Mouse (Mus musculus) midbrain, postnatal 0 days (tissue): Measurements from ENCODE around the gene Gm20388. TPM values are rescaled to one million over a fixed set of nuclear protein-coding genes. Genes with fewer than 3 reads are reported as not detected.

Experiments used
- ATAC-seq: fragments of 200-750 bp; cut with Nextera tagmentation; 2 replicates; pipeline ENCODE4 v1.8.0; 2017; ENCODE audit warnings: moderate number of reproducible peaks, mild to moderate bottlenecking, moderate TSS enrichment, moderate library complexity; ENCODE audit not compliant: low FRiP score
- DNase-seq: peaks from one replicate; pipeline ENCODE4 v3.0.0-alpha.2; 2015; ENCODE audit warnings: low spot score
- H3K27ac ChIP-seq: fragments of 300-500 bp; sonication (generic); 2 replicates; pipeline ENCODE4 v1.5.1; 2014; ENCODE audit warnings: low read depth, mild to moderate bottlenecking, low read length, mixed read lengths
- H3K27me3 ChIP-seq: fragments of 300-500 bp; sonication (generic); 2 replicates; pipeline ENCODE4 v1.6.1; 2014; ENCODE audit warnings: low read length, control low read depth, mixed read lengths; ENCODE audit not compliant: insufficient read depth
- H3K36me3 ChIP-seq: fragments of 300-500 bp; sonication (generic); 2 replicates; pipeline ENCODE4 v1.6.1; 2014; ENCODE audit warnings: low read length, control low read depth, mixed read lengths; ENCODE audit not compliant: insufficient read depth
- H3K4me1 ChIP-seq: fragments of 300-500 bp; sonication (generic); 2 replicates; pipeline ENCODE4 v1.6.1; 2014; ENCODE audit warnings: mild to moderate bottlenecking, control low read depth, antibody characterized with exemption, low read length, mixed read lengths; ENCODE audit not compliant: insufficient read depth
- H3K4me2 ChIP-seq: fragments of 300-500 bp; sonication (generic); 2 replicates; pipeline ENCODE4 v1.6.1; 2014; ENCODE audit warnings: low read depth, mild to moderate bottlenecking, low read length, mixed read lengths; ENCODE audit not compliant: poor library complexity, severe bottlenecking
- H3K4me3 ChIP-seq: fragments of 300-500 bp; sonication (generic); 2 replicates; pipeline ENCODE4 v1.5.1; 2014; ENCODE audit warnings: low read depth, mild to moderate bottlenecking, low read length, moderate library complexity
- H3K9ac ChIP-seq: fragments of 300-500 bp; sonication (generic); replicated peaks from 2 replicates; pipeline ENCODE4 v1.6.1; 2014; ENCODE audit warnings: mild to moderate bottlenecking, low read length, moderate library complexity, mixed read lengths; ENCODE audit not compliant: poor library complexity, severe bottlenecking
- H3K9me3 ChIP-seq: fragments of 300-500 bp; sonication (generic); 2 replicates; pipeline ENCODE4 v1.6.1; 2016; ENCODE audit warnings: low read length, control low read depth
- CTCF ChIP-seq: IDR thresholded peaks from 2 replicates; pipeline ENCODE4 v1.5.1; 2016; ENCODE audit warnings: antibody characterized with exemption, mild to moderate bottlenecking
- whole genome bisulfite sequencing: fragments of 180-500 bp; shearing (Covaris S2); extraction: QIAGEN DNeasy Blood & Tissue Kit; methylation state at CpG from one replicate; pipeline ENCODE4 v1.1.7; 2014; 5-methylcytosine and 5-hydroxymethylcytosine counted together
- polyA plus RNA-seq: library from polyadenylated mRNA; unstranded; fragments of >200 nt; fragmentation: Nextera tagmentation; extraction: Ambion mirVana; gene quantifications from 2 replicates; pipeline ENCODE4 v1.2.1, GENCODE M21; 2015
- total RNA-seq: library from RNA; depleted of rRNA; stranded (reverse); fragments of >200 nt; gene quantifications from 2 replicates; pipeline ENCODE4 v1.2.3, GENCODE M21; 2014

Gene Gm20388
- total and polyA plus RNA-seq, 2 experiments from 2014 or later: 74.2 TPM; not detected in 1

- Histone ChIP-seq H3K9ac (no peak overlapping the region), H3K9me3 (no peaks in the 10 kb centered on the region), H3K4me2 (no peak overlapping the region), H3K27me3 (no peaks in the 10 kb centered on the region), H3K4me3 (no peak overlapping the region), H3K36me3 (no peaks in the 10 kb centered on the region), H3K27ac (no peak overlapping the region), H3K4me1 (no peaks in the 10 kb centered on the region)
- ATAC-seq (no peak), DNase-seq (no peak)
- WGBS: 84% methylated on average over 8 of the region's 8 CpGs
- no peak for TF ChIP-seq CTCF
These were observed 1725.5 kb downstream of the Gm20388 start for GRCm38 (mm10) chr8:121636180-121636579.

GRCm38 (mm10) chr8:121642804-121643203, 1732.2 kb downstream of the Gm20388 start:
- Histone ChIP-seq H3K4me2 (no peak overlapping the region), H3K9ac (0 out of 2 replicates have a peak overlapping the region, but pooled peaks have one; percentile 33), H3K4me1 (peaks cover 18% of the 10 kb centered on the region), H3K4me3 (no peak overlapping the region), H3K27me3 (no peaks in the 10 kb centered on the region), H3K27ac (peak overlapping the region; percentile 43; the same call in 1 of the 2 replicates), H3K36me3 (no peaks in the 10 kb centered on the region), H3K9me3 (no peaks in the 10 kb centered on the region)
- 86% methylated on average over 3 of the region's 3 CpGs for WGBS
- DNase-seq (no peak), ATAC-seq (no peak)
- no peak for TF ChIP-seq CTCF

DNA sequence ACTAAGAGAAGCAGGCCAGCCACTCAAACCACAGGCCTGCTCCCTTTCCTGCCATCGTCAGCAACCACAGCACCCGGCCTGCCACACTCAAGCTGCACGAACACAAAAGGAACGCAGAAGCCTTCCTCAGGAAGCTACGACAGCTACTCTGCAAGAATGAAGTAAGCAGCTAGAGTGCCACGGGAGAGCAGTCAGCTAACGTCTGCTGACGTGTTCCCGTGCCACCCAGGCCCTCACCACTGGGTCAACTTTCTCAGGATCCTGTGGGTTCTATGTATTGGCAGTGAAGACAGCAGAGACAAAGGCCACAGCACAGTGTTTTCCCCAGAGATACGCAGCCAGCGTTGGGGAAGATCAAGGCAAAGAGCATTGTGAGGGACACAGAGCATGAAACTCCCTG, 1732.7 kb downstream of the Gm20388 start:
- DNase-seq (no peak), ATAC-seq (no peak)
- Histone ChIP-seq H3K27me3 (no peaks in the 10 kb centered on the region), H3K4me3 (no peak overlapping the region), H3K36me3 (no peaks in the 10 kb centered on the region), H3K4me2 (no peak overlapping the region), H3K9ac (no peak overlapping the region), H3K4me1 (peaks cover 23% of the 10 kb centered on the region), H3K9me3 (no peaks in the 10 kb centered on the region), H3K27ac (peak overlapping the region; percentile 14; the same call in 1 of the 2 replicates)
- 50% methylated on average over 11 of the region's 11 CpGs for WGBS
- no peak for TF ChIP-seq CTCF

DNA sequence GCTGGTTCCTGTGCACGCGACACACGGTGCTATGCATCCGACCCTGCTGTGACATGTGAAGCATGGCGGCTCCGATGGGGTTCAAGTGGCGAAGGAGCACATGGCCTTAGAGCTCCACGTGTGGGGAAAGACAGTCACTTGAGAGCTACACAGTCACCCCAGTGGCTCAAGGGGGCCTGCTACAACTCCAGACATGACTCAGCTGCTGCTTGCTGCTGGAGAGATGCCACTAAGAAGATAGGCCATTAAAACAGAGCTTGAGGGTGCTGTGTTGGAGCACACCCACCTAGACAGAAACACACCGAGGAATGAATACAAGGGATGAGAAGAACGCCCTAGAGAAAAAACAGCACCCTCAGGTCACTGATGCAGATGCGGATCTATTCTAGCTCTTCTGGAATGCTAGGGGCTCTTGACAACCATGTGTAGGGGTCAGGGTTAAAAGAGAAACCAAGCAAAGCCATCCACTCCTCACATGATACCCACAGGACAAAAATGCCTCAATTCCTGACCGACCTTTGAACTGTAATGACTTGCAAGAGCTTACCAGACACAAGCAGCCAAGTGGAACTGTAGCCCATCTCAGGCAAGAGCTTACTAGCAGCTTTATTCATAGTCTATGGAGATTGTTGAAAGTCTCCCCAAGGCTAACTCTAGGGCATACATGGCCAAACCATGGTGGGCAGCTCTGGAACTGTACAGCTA, 1737.0 kb downstream of the Gm20388 start:
- H3K27ac ChIP-seq: no peak overlapping the region
- no peak overlapping the region for H3K4me3 ChIP-seq
- no peak for ATAC-seq
- no peak for DNase-seq
- TF ChIP-seq CTCF: no peak
- peaks cover 42% of the 10 kb centered on the region for H3K4me1 ChIP-seq
- H3K36me3 ChIP-seq: no peaks in the 10 kb centered on the region
- H3K4me2 ChIP-seq: peak overlapping the region; percentile 99
- H3K27me3 ChIP-seq: no peaks in the 10 kb centered on the region
- H3K9me3 ChIP-seq: no peaks in the 10 kb centered on the region
- WGBS: 74% methylated on average over 12 of the region's 12 CpGs
- no peak overlapping the region for H3K9ac ChIP-seq

DNA sequence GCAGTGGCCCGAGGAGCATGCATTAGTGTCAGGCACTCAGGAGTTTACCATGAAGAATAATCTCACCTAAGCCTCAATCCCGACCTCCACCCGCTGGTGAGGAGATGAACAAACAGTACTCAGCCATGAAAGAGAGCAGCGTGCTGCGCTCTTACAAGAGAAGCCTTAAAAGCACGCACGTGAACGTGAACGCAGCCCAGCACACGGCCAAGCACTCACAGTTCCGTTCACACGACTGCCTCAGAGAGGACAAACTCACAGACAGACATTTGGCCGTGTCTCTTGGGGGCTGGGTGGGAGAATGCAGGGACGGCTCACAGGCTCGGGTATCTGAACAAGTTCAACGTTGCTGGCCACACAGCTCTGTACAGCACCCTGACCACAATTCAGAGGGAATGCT, 1737.8 kb downstream of the Gm20388 start:
- H3K4me2 ChIP-seq: peak overlapping the region; percentile 99
- H3K4me1 ChIP-seq: peaks cover 36% of the 10 kb centered on the region
- ATAC-seq: no peak
- H3K4me3 ChIP-seq: peak overlapping the region; percentile 26
- H3K9me3 ChIP-seq: no peaks in the 10 kb centered on the region
- no peak overlapping the region for H3K27ac ChIP-seq
- 28% methylated on average over 16 of the region's 16 CpGs for WGBS
- no peaks in the 10 kb centered on the region for H3K27me3 ChIP-seq
- no peaks in the 10 kb centered on the region for H3K36me3 ChIP-seq
- no peak for TF ChIP-seq CTCF
- 0 out of 2 replicates have a peak overlapping the region, but pooled peaks have one; percentile 39 for H3K9ac ChIP-seq
- no peak for DNase-seq

DNA sequence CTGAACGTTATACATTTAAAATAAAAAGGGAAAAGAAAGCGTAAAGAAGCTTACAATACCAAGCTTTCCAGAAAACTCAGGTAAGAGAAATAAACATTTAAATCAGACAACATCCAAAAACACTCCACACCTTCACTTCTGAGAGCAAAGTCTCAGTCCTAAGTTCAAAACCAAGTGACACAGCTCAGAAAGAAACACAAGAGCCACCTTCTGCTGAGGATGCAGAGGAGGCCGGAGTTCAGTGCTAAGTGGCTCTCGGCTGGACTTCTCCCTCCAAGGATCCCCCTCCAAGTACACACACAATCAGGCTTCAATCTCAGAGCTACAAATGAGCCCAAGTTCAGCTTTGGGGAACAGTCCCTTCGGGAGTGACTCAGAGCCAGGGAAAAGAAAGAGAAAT, 1738.8 kb downstream of the Gm20388 start:
- peak overlapping the region; percentile 81 for H3K4me3 ChIP-seq
- no peak overlapping the region for H3K27ac ChIP-seq
- peak overlapping the region; percentile 86 for H3K9ac ChIP-seq
- DNase-seq (no peak), ATAC-seq (no peak)
- H3K27me3 ChIP-seq: no peaks in the 10 kb centered on the region
- no peaks in the 10 kb centered on the region for H3K9me3 ChIP-seq
- WGBS: 59% methylated on average over 5 of the region's 5 CpGs
- H3K4me1 ChIP-seq: peaks cover 42% of the 10 kb centered on the region
- no peaks in the 10 kb centered on the region for H3K36me3 ChIP-seq
- peak overlapping the region; percentile 99 for H3K4me2 ChIP-seq
- no peak for TF ChIP-seq CTCF
